Mouse (Mus musculus) CD4-positive, CD25-positive, alpha-beta regulatory T cell, adult 9 weeks (primary cell): ENCODE data around the gene Zfp973. TPM values are rescaled to one million over a fixed set of nuclear protein-coding genes. Genes with fewer than 3 reads are reported as not detected.

Experiments used
- polyA plus RNA-seq: library from polyadenylated mRNA; unstranded; fragments of 100-300 nt; shearing (Covaris generic); gene quantifications from one replicate; pipeline ENCODE4 v1.2.1, GENCODE M21; 2017

Gene Zfp973
- polyA plus RNA-seq, result 8.9 TPM

GRCm38 (mm10) chr2:176670222-176670621 is at the start of gene Zfp973:
TSS of gene Zfp973 (plus strand) at chr2:176670522.

GRCm38 (mm10) chr2:176636244-176636643 is 34.1 kb upstream of the Zfp973 start, which contains the start of gene Gm14308:
TSS of gene Gm14308 (minus strand) at chr2:176636344.

GRCm38 (mm10) chr2:176708051-176708450 is 37.7 kb downstream of the Zfp973 start, which contains the start of gene Gm14305:
TSS of gene Gm14305 (plus strand) at chr2:176708328.

Other genes starting within 250 kb of the Zfp973 start
- gene Gm14435, start 246.9 kb upstream of the Zfp973 start, polyA plus RNA-seq, result 13.2 TPM
- gene Gm14434, start 183.7 kb upstream of the Zfp973 start, polyA plus RNA-seq, result not detected
- not detected for gene Zfp967, start 149.5 kb upstream of the Zfp973 start, polyA plus RNA-seq
- gene Gm14308, start 34.2 kb upstream of the Zfp973 start, polyA plus RNA-seq, result 10.4 TPM
- gene Gm14305, start 37.8 kb downstream of the Zfp973 start, polyA plus RNA-seq, result 11.9 TPM
- gene Gm14295, start 128.1 kb downstream of the Zfp973 start, polyA plus RNA-seq, result 10.2 TPM
- gene Gm14408, start 160.6 kb downstream of the Zfp973 start, polyA plus RNA-seq, result not detected